Mouse (Mus musculus) thymus, adult 2 months (tissue): ENCODE measurements around the gene Zfp941. TPM values are rescaled to one million over a fixed set of nuclear protein-coding genes. Genes with fewer than 3 reads are reported as not detected.

Source experiments
- DNase-seq: peaks from one replicate; pipeline ENCODE4 v3.0.0; 2021
- H3K27ac ChIP-seq: fragments of 200-500 bp; 2 replicates; pipeline ENCODE4 v1.5.1; 2012; ENCODE audit warnings: low read length, control low read depth; ENCODE audit not compliant: control insufficient read depth, insufficient read depth
- H3K27me3 ChIP-seq: fragments of 200-500 bp; 2 replicates; pipeline ENCODE4 v1.6.1; 2012; ENCODE audit warnings: mild to moderate bottlenecking, low read length, moderate library complexity, mixed read lengths; ENCODE audit not compliant: control insufficient read depth, insufficient read depth
- H3K36me3 ChIP-seq: fragments of 200-500 bp; 2 replicates; pipeline ENCODE4 v1.6.1; 2012; ENCODE audit warnings: mild to moderate bottlenecking, low read length, moderate library complexity; ENCODE audit not compliant: control insufficient read depth, insufficient read depth
- H3K4me1 ChIP-seq: fragments of 200-500 bp; replicated peaks from 2 replicates; pipeline ENCODE4 v1.6.1; 2012; ENCODE audit warnings: low read length; ENCODE audit not compliant: control insufficient read depth, insufficient read depth
- H3K4me3 ChIP-seq: fragments of 200-500 bp; 2 replicates; pipeline ENCODE4 v1.5.1; 2012; ENCODE audit warnings: mild to moderate bottlenecking, low read length, control low read depth, moderate library complexity; ENCODE audit not compliant: control insufficient read depth, insufficient read depth
- CTCF ChIP-seq: fragments of 200-500 bp; IDR thresholded peaks from 2 replicates; pipeline ENCODE4 v1.5.1; 2012; ENCODE audit warnings: mild to moderate bottlenecking, control low read depth, low read length, moderate library complexity, borderline replicate concordance; ENCODE audit not compliant: control insufficient read depth, poor library complexity, insufficient read depth; ENCODE audit errors: extremely low read depth
- POLR2A ChIP-seq: fragments of 200-500 bp; IDR thresholded peaks from 2 replicates; pipeline ENCODE4 v1.6.1; 2012; ENCODE audit warnings: mild to moderate bottlenecking, low read length, control low read depth, moderate library complexity; ENCODE audit not compliant: control insufficient read depth, poor library complexity, insufficient read depth; ENCODE audit errors: extremely low read depth
- polyA plus RNA-seq: library from polyadenylated mRNA; depleted of rRNA; stranded (reverse); fragments of >200 nt; gene quantifications from 2 replicates; pipeline ENCODE4 v1.2.3, GENCODE M21; 2012; rRNA removed

Zfp941 gene
- polyA plus RNA-seq, 1 experiment = 0.22 TPM

DNA sequence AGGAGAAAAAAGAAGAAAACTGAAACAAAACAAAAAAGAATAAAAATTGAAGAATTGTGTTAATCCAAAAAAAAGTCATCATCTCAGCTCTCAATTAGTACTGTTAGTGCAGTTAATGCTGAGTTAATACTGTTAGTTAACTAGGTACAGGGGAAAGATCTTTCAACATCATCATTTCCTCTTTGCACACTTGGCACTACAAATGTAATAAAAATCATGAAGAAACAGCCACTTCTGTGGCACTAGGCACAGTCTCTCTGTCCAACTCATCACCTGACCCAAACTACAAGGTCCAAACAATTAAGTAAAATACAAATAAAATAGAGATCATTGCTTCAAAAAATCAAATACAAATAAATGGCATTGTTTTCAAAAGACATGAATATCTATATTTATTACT, 61.3 kb downstream of the Zfp941 start:
- Histone ChIP-seq H3K4me3 (no peak overlapping the region), H3K4me1 (no peaks in the 10 kb centered on the region), H3K27ac (no peak overlapping the region), H3K27me3 (no peaks in the 10 kb centered on the region), H3K36me3 (no peaks in the 10 kb centered on the region)
- TF ChIP-seq CTCF (no peak), POLR2A (no peak)
- DNase-seq = no peak

Other genes starting within 250 kb of the Zfp941 start
- not detected in 2 replicates for gene Olfr46, start 220.9 kb downstream of the Zfp941 start, polyA plus RNA-seq
- gene Olfr61, start 193.2 kb downstream of the Zfp941 start, polyA plus RNA-seq = not detected in 2 replicates
- not detected in 2 replicates for gene Olfr53, start 175.7 kb downstream of the Zfp941 start, polyA plus RNA-seq
- gene Olfr539, start 162.2 kb downstream of the Zfp941 start, polyA plus RNA-seq = not detected in 2 replicates
- not detected in 2 replicates for gene Olfr45, start 140.2 kb downstream of the Zfp941 start, polyA plus RNA-seq
- not detected in 2 replicates for gene Olfr541, start 124.9 kb downstream of the Zfp941 start, polyA plus RNA-seq
- 11.2 and 12.2 TPM in 2 replicates for gene Cyp2e1, start 58.4 kb downstream of the Zfp941 start, polyA plus RNA-seq
- 0.27 TPM in 1 of 2 replicates, not detected in the other for gene Syce1, start 34.3 kb downstream of the Zfp941 start, polyA plus RNA-seq
- 12.9 and 15.9 TPM in 2 replicates for gene Urah, start 12.8 kb upstream of the Zfp941 start, polyA plus RNA-seq
- gene Scgb1c1, start 23.4 kb upstream of the Zfp941 start, polyA plus RNA-seq = 2.0 and 3.2 TPM in 2 replicates
- gene Odf3, start 25.6 kb upstream of the Zfp941 start, polyA plus RNA-seq = 0.20 TPM in 1 of 2 replicates, not detected in the other
- gene Gm45785, start 34.2 kb upstream of the Zfp941 start, polyA plus RNA-seq = not detected in 2 replicates
- 175 and 181 TPM in 2 replicates for gene Ric8a, start 34.8 kb upstream of the Zfp941 start, polyA plus RNA-seq
- gene Bet1l, start 35.4 kb upstream of the Zfp941 start, polyA plus RNA-seq = 26.5 and 31.8 TPM in 2 replicates
- 99.7 and 100 TPM in 2 replicates for gene Psmd13, start 59.8 kb upstream of the Zfp941 start, polyA plus RNA-seq
- 23.1 and 27.6 TPM in 2 replicates for gene Sirt3, start 60.1 kb upstream of the Zfp941 start, polyA plus RNA-seq
- 159 and 231 TPM in 2 replicates for gene Cox8b, start 78.3 kb upstream of the Zfp941 start, polyA plus RNA-seq
- 0.32 and 0.71 TPM in 2 replicates for gene Nlrp6, start 98.7 kb upstream of the Zfp941 start, polyA plus RNA-seq
- gene Pgghg, start 119.2 kb upstream of the Zfp941 start, polyA plus RNA-seq = 60.1 and 68.6 TPM in 2 replicates
- gene Ifitm5, start 128.1 kb upstream of the Zfp941 start, polyA plus RNA-seq = 0.43 and 0.81 TPM in 2 replicates
- gene Gm45717, start 133.8 kb upstream of the Zfp941 start, polyA plus RNA-seq = not detected in 2 replicates
- 207 and 296 TPM in 2 replicates for gene Ifitm2, start 133.8 kb upstream of the Zfp941 start, polyA plus RNA-seq
- 39.0 and 60.9 TPM in 2 replicates for gene Ifitm1, start 145.0 kb upstream of the Zfp941 start, polyA plus RNA-seq
- 309 and 397 TPM in 2 replicates for gene Ifitm3, start 188.6 kb upstream of the Zfp941 start, polyA plus RNA-seq
- 4.7 and 5.9 TPM in 2 replicates for gene Ifitm6, start 195.7 kb upstream of the Zfp941 start, polyA plus RNA-seq
- gene Gm17387, start 207.0 kb upstream of the Zfp941 start, polyA plus RNA-seq = not detected in 2 replicates
- 1.4 and 1.6 TPM in 2 replicates for gene B4galnt4, start 238.9 kb upstream of the Zfp941 start, polyA plus RNA-seq